Mouse (Mus musculus) C2C12 (cell line): ENCODE measurements around the gene Plpp1. TPM values are rescaled to one million over a fixed set of nuclear protein-coding genes. Genes with fewer than 3 reads are reported as not detected.

Source experiments
- H3K27me3 ChIP-seq: one replicate; pipeline ENCODE4 v1.6.1; 2011; ENCODE audit not compliant: control insufficient read depth, insufficient read depth, insufficient read length
- H3K36me3 ChIP-seq: one replicate; pipeline ENCODE4 v1.6.1; 2011; ENCODE audit not compliant: control insufficient read depth, insufficient read depth
- H3K4me3 ChIP-seq: one replicate; pipeline ENCODE4 v1.5.1; 2011; ENCODE audit warnings: mild to moderate bottlenecking, control low read depth; ENCODE audit not compliant: poor library complexity, insufficient read depth, severe bottlenecking
- H3K79me2 ChIP-seq: one replicate; pipeline ENCODE4 v1.6.1; 2011; ENCODE audit not compliant: control insufficient read depth, insufficient read depth
- H3K79me3 ChIP-seq: one replicate; pipeline ENCODE4 v1.6.1; 2011; ENCODE audit warnings: low read depth, control low read depth
- H3ac ChIP-seq: one replicate; pipeline ENCODE3; 2011; ENCODE audit warnings: low read depth; ENCODE audit not compliant: control insufficient read depth, insufficient read length
- CEBPB ChIP-seq: IDR thresholded peaks from one replicate; pipeline ENCODE4 v1.6.1; 2011; ENCODE audit warnings: low read depth, mild to moderate bottlenecking, control low read depth, moderate library complexity
- CTCF ChIP-seq: IDR thresholded peaks from one replicate; pipeline ENCODE4 v1.5.1; 2011; ENCODE audit not compliant: control insufficient read depth, insufficient read depth, insufficient read length
- FOSL1 ChIP-seq: IDR thresholded peaks from one replicate; pipeline ENCODE4 v1.8.0; 2011; ENCODE audit warnings: mild to moderate bottlenecking, low read length; ENCODE audit not compliant: poor library complexity, insufficient read depth, severe bottlenecking
- MAX ChIP-seq: IDR thresholded peaks from one replicate; pipeline ENCODE4 v1.6.1; 2011; ENCODE audit warnings: mild to moderate bottlenecking, control low read depth
- MYOD1 ChIP-seq: IDR thresholded peaks from one replicate; pipeline ENCODE4 v1.6.1; 2011; ENCODE audit warnings: low read depth; ENCODE audit not compliant: control insufficient read depth, insufficient read length
- MYOG ChIP-seq: IDR thresholded peaks from one replicate; pipeline ENCODE4 v1.6.1; 2011; ENCODE audit not compliant: control insufficient read depth, insufficient read length; ENCODE audit errors: extremely low read depth
- USF1 ChIP-seq: IDR thresholded peaks from one replicate; pipeline ENCODE4 v1.6.1; 2011; ENCODE audit warnings: low read depth, mild to moderate bottlenecking, control low read depth, moderate library complexity
- polyA plus RNA-seq: library from polyadenylated mRNA; unstranded; fragments of >200 nt; fragmentation: generic; extraction: Trizol; gene quantifications from one replicate; pipeline ENCODE4 v1.2.1, GENCODE M21; 2012; ENCODE audit warnings: missing spikeins

Gene Plpp1
- polyA plus RNA-seq, 1 experiment, result 29.1 TPM

- Histone ChIP-seq H3K4me3 (no peak overlapping the region), H3K79me2 (no peaks in the 10 kb centered on the region), H3K36me3 (peaks cover 11% of the 10 kb centered on the region), H3K79me3 (peaks cover 2% of the 10 kb centered on the region), H3ac (no peak overlapping the region), H3K27me3 (no peaks in the 10 kb centered on the region)
- no peak for TF ChIP-seq USF1
- no peak for TF ChIP-seq MYOD1
- TF ChIP-seq MAX, result no peak
Measured at GRCm38 (mm10) chr13:112836951-112837350, 36.4 kb downstream of the Plpp1 start.

GRCm38 (mm10) chr13:112837621-112838155 lies 37.1 kb downstream of the Plpp1 start:
- TF ChIP-seq CEBPB, result no peak
- TF ChIP-seq MYOG, result no peak
- TF ChIP-seq MYOD1, result no peak

DNA sequence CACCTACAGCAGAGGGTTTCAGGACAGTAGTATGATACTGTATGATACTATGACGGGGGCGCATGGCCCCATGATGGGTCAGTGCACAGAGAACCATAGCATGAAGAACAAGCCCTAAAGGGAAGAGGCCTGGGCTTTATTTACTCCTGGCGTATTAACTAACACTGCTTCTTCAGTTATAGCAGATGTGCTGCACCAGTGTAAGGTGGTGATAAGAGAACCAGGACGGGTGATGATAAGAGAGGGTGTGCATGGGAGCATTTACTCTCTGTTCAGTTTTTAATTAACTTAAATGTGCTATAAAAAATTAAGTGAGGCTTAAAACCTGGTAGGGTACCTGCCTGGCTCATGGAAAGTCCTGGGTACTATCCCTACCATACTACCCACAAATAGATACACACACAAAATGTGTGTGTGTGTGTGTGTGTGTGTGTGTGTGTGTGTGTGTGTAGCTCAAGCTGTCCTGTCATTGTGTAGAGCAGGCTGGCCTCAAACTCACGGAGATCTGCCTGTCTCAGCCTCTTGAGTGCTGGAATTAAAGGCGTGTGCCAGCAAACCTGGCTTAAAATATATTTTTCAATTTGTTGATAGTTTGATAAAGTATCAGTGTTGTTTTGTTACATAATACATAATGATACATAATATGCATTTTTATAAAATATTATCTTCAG lies 38.1 kb downstream of the Plpp1 start:
- Histone ChIP-seq H3K4me3 (no peak overlapping the region), H3K36me3 (peaks cover 11% of the 10 kb centered on the region), H3K79me3 (peaks cover 2% of the 10 kb centered on the region), H3K27me3 (no peaks in the 10 kb centered on the region), H3K79me2 (no peaks in the 10 kb centered on the region), H3ac (no peak overlapping the region)
- no peak for TF ChIP-seq MAX
- no peak for TF ChIP-seq CEBPB
- no peak for TF ChIP-seq CTCF

More at GRCm38 (mm10) chr13:112837621-112838155, 37.1 kb downstream of the Plpp1 start:
- peaks cover 2% of the 10 kb centered on the region for H3K79me3 ChIP-seq
- no peak overlapping the region for H3ac ChIP-seq
- no peaks in the 10 kb centered on the region for H3K79me2 ChIP-seq
- peaks cover 11% of the 10 kb centered on the region for H3K36me3 ChIP-seq
- no peak overlapping the region for H3K4me3 ChIP-seq
- no peaks in the 10 kb centered on the region for H3K27me3 ChIP-seq

GRCm38 (mm10) chr13:112840241-112841087 lies 39.9 kb downstream of the Plpp1 start:
- Histone ChIP-seq H3K27me3 (no peaks in the 10 kb centered on the region), H3ac (no peak overlapping the region)
- TF ChIP-seq FOSL1 (no peak), USF1 (no peak)

GRCm38 (mm10) chr13:112845931-112846330 lies 45.3 kb downstream of the Plpp1 start:
- peaks cover 2% of the 10 kb centered on the region for H3K79me3 ChIP-seq
- H3K36me3 ChIP-seq, result peaks cover 4% of the 10 kb centered on the region
- H3K27me3 ChIP-seq, result no peaks in the 10 kb centered on the region

More at GRCm38 (mm10) chr13:112840241-112841087, 39.9 kb downstream of the Plpp1 start:
- no peak overlapping the region for H3K4me3 ChIP-seq
- peaks cover 11% of the 10 kb centered on the region for H3K36me3 ChIP-seq
- no peaks in the 10 kb centered on the region for H3K79me2 ChIP-seq
- peaks cover 2% of the 10 kb centered on the region for H3K79me3 ChIP-seq

DNA sequence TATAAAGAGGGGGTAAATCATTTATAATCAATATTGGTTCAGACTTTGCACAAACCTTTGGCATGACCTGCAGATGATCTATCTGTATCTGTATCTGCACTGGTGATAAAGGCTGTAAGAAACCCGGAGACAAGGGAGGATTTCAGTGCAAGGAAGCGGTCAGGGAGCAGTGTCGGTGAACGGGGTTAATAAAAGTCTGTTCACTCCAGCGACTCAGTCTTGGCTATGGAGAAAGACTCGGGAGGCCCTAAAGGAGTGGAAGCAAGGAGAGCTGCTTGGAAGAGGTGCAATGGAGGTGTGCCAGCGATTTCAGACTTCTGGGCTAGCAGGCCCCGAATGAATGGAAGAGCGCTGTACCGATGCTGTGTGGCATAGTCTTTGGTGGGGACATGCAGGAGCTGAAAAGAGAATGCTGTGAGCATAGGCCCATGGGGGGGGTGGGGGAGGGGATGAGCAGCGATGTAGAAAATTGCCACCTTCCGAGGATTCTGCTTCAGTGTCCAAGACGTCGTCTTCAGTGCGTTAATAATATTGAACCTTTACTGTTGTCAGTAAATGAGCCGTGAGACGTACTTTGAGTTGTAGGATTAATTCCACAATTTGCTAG lies 53.2 kb downstream of the Plpp1 start:
- no peak overlapping the region for H3ac ChIP-seq
- H3K27me3 ChIP-seq, result no peaks in the 10 kb centered on the region
- TF ChIP-seq CTCF (no peak), FOSL1 (no peak), MYOD1 (no peak), MAX (no peak), CEBPB (no peak), MYOG (no peak), USF1 (no peak)
- H3K36me3 ChIP-seq, result peaks cover 7% of the 10 kb centered on the region
- H3K4me3 ChIP-seq, result no peak overlapping the region
- H3K79me3 ChIP-seq, result no peaks in the 10 kb centered on the region
- H3K79me2 ChIP-seq, result no peaks in the 10 kb centered on the region

More at GRCm38 (mm10) chr13:112845931-112846330, 45.3 kb downstream of the Plpp1 start:
- TF ChIP-seq MYOG (no peak), CEBPB (no peak), USF1 (no peak), MYOD1 (no peak), MAX (no peak), FOSL1 (no peak), CTCF (no peak)
- H3ac ChIP-seq, result no peak overlapping the region
- no peaks in the 10 kb centered on the region for H3K79me2 ChIP-seq
- no peak overlapping the region for H3K4me3 ChIP-seq
